Mouse (Mus musculus): ENCODE results near the gene Scnm1. TPM values are rescaled to one million over a fixed set of nuclear protein-coding genes. Genes with fewer than 3 reads are reported as not detected.
A peak's percentile ranks its signal among the peaks of the same experiment; 100 is the strongest.
"Not testable (repeated sequence)": the region's sequence is repeated elsewhere in the genome, so short reads cannot be mapped to it uniquely, and the experiment has no call there.

Scnm1 gene
- polyA plus RNA-seq, 1 experiment from 2014 or later = 70.3 TPM

GRCm38 (mm10) chr3:95107898-95108297, 25.9 kb downstream of the Scnm1 start:
- H3K4me1 ChIP-seq (replicated peaks; ENCODE audit: control insufficient read depth, insufficient read depth, low read length) = peaks cover 19% of the 10 kb centered on the region
- H3K4me3 ChIP-seq (ENCODE audit: low read depth, low read length) = no peak overlapping the region
- H3K36me3 ChIP-seq (ENCODE audit: control insufficient read depth, insufficient read depth, low read length) = peaks cover 4% of the 10 kb centered on the region; the same call in 1 of the 2 replicates
- 64% methylated on average over 2 of the region's 2 CpGs for WGBS
- H3K9ac ChIP-seq (ENCODE audit: low read length) = no peak overlapping the region
- no peaks in the 10 kb centered on the region for H3K9me3 ChIP-seq (ENCODE audit: control insufficient read depth, low read length)
- no peaks in the 10 kb centered on the region for H3K27me3 ChIP-seq (replicated peaks; ENCODE audit: control insufficient read depth, insufficient read depth, low read length)
- DNase-seq (ENCODE audit: low spot score) (no peak), ATAC-seq (replicated peaks; ENCODE audit: low FRiP score, low TSS enrichment, low read depth) (no peak)
- no peak overlapping the region for H3K4me2 ChIP-seq (ENCODE audit: low read length)
- no peak overlapping the region for H3K27ac ChIP-seq (ENCODE audit: low read depth)

GRCm38 (mm10) chr3:95107308-95107707, 26.5 kb downstream of the Scnm1 start:
- H3K9ac ChIP-seq (ENCODE audit: low read length) = peak overlapping the region; percentile 43; the same call in 1 of the 2 replicates
- not testable (repeated sequence) for ATAC-seq (replicated peaks; ENCODE audit: low FRiP score, low TSS enrichment, low read depth); H3K27ac ChIP-seq (ENCODE audit: low read depth); H3K27me3 ChIP-seq (replicated peaks; ENCODE audit: control insufficient read depth, insufficient read depth, low read length); DNase-seq (ENCODE audit: low spot score); H3K9me3 ChIP-seq (ENCODE audit: control insufficient read depth, low read length); H3K36me3 ChIP-seq (ENCODE audit: control insufficient read depth, insufficient read depth, low read length)
- H3K4me1 ChIP-seq (replicated peaks; ENCODE audit: control insufficient read depth, insufficient read depth, low read length) = peaks cover 16% of the 10 kb centered on the region
- peak overlapping the region; percentile 85 for H3K4me3 ChIP-seq (ENCODE audit: low read depth, low read length)
- peak overlapping the region; percentile 84 for H3K4me2 ChIP-seq (ENCODE audit: low read length)

- under 1% methylated on average over 51 of the region's 51 CpGs for WGBS
- Histone ChIP-seq H3K27me3 (replicated peaks; ENCODE audit: control insufficient read depth, insufficient read depth, low read length) (no peaks in the 10 kb centered on the region), H3K9me3 (ENCODE audit: control insufficient read depth, low read length) (no peaks in the 10 kb centered on the region), H3K4me1 (replicated peaks; ENCODE audit: control insufficient read depth, insufficient read depth, low read length) (peaks cover 10% of the 10 kb centered on the region), H3K9ac (ENCODE audit: low read length) (peak within 1 kb of the TSS; percentile 80), H3K27ac (ENCODE audit: low read depth) (peak within 1 kb of the TSS; percentile 69), H3K4me2 (ENCODE audit: low read length) (peak within 1 kb of the TSS; percentile 84), H3K4me3 (ENCODE audit: low read depth, low read length) (peak within 1 kb of the TSS; percentile 85), H3K36me3 (ENCODE audit: control insufficient read depth, insufficient read depth, low read length) (peaks cover 4% of the 10 kb centered on the region; the same call in 1 of the 2 replicates)
- DNase-seq (ENCODE audit: low spot score) (peak; percentile 95), ATAC-seq (replicated peaks; ENCODE audit: low FRiP score, low TSS enrichment, low read depth) (peak; percentile 91)
Observed at GRCm38 (mm10) chr3:95106338-95107117, 27.3 kb downstream of the Scnm1 start, which contains the start of gene Pip5k1a. Pip5k1a (minus strand) TSS chr3:95106930.

GRCm38 (mm10) chr3:95105586-95106337, 28.0 kb downstream of the Scnm1 start:
- Histone ChIP-seq H3K4me2 (ENCODE audit: low read length) (peak overlapping the region; percentile 84), H3K36me3 (ENCODE audit: control insufficient read depth, insufficient read depth, low read length) (peaks cover 9% of the 10 kb centered on the region; the same call in 1 of the 2 replicates), H3K27ac (ENCODE audit: low read depth) (peak overlapping the region; percentile 69), H3K4me3 (ENCODE audit: low read depth, low read length) (peak overlapping the region; percentile 85), H3K4me1 (replicated peaks; ENCODE audit: control insufficient read depth, insufficient read depth, low read length) (peaks cover 10% of the 10 kb centered on the region), H3K27me3 (replicated peaks; ENCODE audit: control insufficient read depth, insufficient read depth, low read length) (no peaks in the 10 kb centered on the region), H3K9ac (ENCODE audit: low read length) (peak overlapping the region; percentile 80), H3K9me3 (ENCODE audit: control insufficient read depth, low read length) (no peaks in the 10 kb centered on the region)
- DNase-seq (ENCODE audit: low spot score) = no peak
- ATAC-seq (replicated peaks; ENCODE audit: low FRiP score, low TSS enrichment, low read depth) = no peak; the same call in 1 of the 2 replicates
- WGBS = under 1% methylated on average over 16 of the region's 16 CpGs

- ATAC-seq (replicated peaks; ENCODE audit: low FRiP score, low TSS enrichment, low read depth) = no peak
- WGBS = 47% methylated on average over 4 of the region's 4 CpGs
Observed at GRCm38 (mm10) chr3:95105121-95105520, 28.7 kb downstream of the Scnm1 start.

GRCm38 (mm10) chr3:95100854-95101253, 33.0 kb downstream of the Scnm1 start:
- no peak overlapping the region for H3K27ac ChIP-seq (ENCODE audit: low read depth)
- no peaks in the 10 kb centered on the region for H3K27me3 ChIP-seq (replicated peaks; ENCODE audit: control insufficient read depth, insufficient read depth, low read length)
- DNase-seq (ENCODE audit: low spot score) (no peak), ATAC-seq (replicated peaks; ENCODE audit: low FRiP score, low TSS enrichment, low read depth) (no peak)
- H3K4me1 ChIP-seq (replicated peaks; ENCODE audit: control insufficient read depth, insufficient read depth, low read length) = peaks cover 10% of the 10 kb centered on the region
- no peak overlapping the region for H3K9ac ChIP-seq (ENCODE audit: low read length)
- H3K4me2 ChIP-seq (ENCODE audit: low read length) = no peak overlapping the region
- H3K4me3 ChIP-seq (ENCODE audit: low read depth, low read length) = no peak overlapping the region
- H3K36me3 ChIP-seq (ENCODE audit: control insufficient read depth, insufficient read depth, low read length) = peaks cover 29% of the 10 kb centered on the region
- 35% methylated on average over 2 of the region's 2 CpGs for WGBS
- H3K9me3 ChIP-seq (ENCODE audit: control insufficient read depth, low read length) = no peaks in the 10 kb centered on the region

More at GRCm38 (mm10) chr3:95105121-95105520, 28.7 kb downstream of the Scnm1 start:
- H3K27me3 ChIP-seq (replicated peaks; ENCODE audit: control insufficient read depth, insufficient read depth, low read length) = no peaks in the 10 kb centered on the region
- peak overlapping the region; percentile 85 for H3K4me3 ChIP-seq (ENCODE audit: low read depth, low read length)
- H3K9ac ChIP-seq (ENCODE audit: low read length) = peak overlapping the region; percentile 80
- no peak for DNase-seq (ENCODE audit: low spot score)
- peaks cover 10% of the 10 kb centered on the region; the same call in 1 of the 2 replicates for H3K36me3 ChIP-seq (ENCODE audit: control insufficient read depth, insufficient read depth, low read length)
- H3K4me2 ChIP-seq (ENCODE audit: low read length) = peak overlapping the region; percentile 84
- H3K4me1 ChIP-seq (replicated peaks; ENCODE audit: control insufficient read depth, insufficient read depth, low read length) = peaks cover 10% of the 10 kb centered on the region
- H3K27ac ChIP-seq (ENCODE audit: low read depth) = no peak overlapping the region
- no peaks in the 10 kb centered on the region for H3K9me3 ChIP-seq (ENCODE audit: control insufficient read depth, low read length)

GRCm38 (mm10) chr3:95088071-95088470, 45.7 kb downstream of the Scnm1 start:
- no peak overlapping the region for H3K4me2 ChIP-seq (ENCODE audit: low read length)
- H3K36me3 ChIP-seq (ENCODE audit: control insufficient read depth, insufficient read depth, low read length) = 0 out of 2 replicates have a peak, but pooled peaks cover under 1% of the 10 kb centered on the region
- WGBS = 100% methylated on average over 1 of the region's 1 CpGs
- DNase-seq (ENCODE audit: low spot score) (no peak), ATAC-seq (replicated peaks; ENCODE audit: low FRiP score, low TSS enrichment, low read depth) (no peak)
- no peaks in the 10 kb centered on the region for H3K9me3 ChIP-seq (ENCODE audit: control insufficient read depth, low read length)
- H3K27me3 ChIP-seq (replicated peaks; ENCODE audit: control insufficient read depth, insufficient read depth, low read length) = no peaks in the 10 kb centered on the region
- H3K9ac ChIP-seq (ENCODE audit: low read length) = no peak overlapping the region
- no peak overlapping the region for H3K4me3 ChIP-seq (ENCODE audit: low read depth, low read length)
- H3K4me1 ChIP-seq (replicated peaks; ENCODE audit: control insufficient read depth, insufficient read depth, low read length) = no peaks in the 10 kb centered on the region
- no peak overlapping the region for H3K27ac ChIP-seq (ENCODE audit: low read depth)
